Comparison of ENCODE assay signal across 8 mouse cellular contexts in genomic region chr5:21440833-21441530, GRCm38 (mm10). TPM values are rescaled to one million over a fixed set of nuclear protein-coding genes. Genes with fewer than 3 reads are reported as not detected.
DNase-seq lines count a peak whose midpoint lies in the region; ATAC-seq lines count a peak whose summit lies in the region.

No protein-coding gene starts in this region.

- H3K4me1 ChIP-seq in hindbrain, embryonic 15.5 days (replicated peaks): no peaks in the 10 kb centered on the region
- no peaks in the 10 kb centered on the region for H3K4me1 ChIP-seq in hindbrain, embryonic 11.5 days (replicated peaks; ENCODE audit: control insufficient read depth, insufficient read depth, low read length)
- H3K4me1 ChIP-seq in heart, embryonic 16.5 days (ENCODE audit: control insufficient read depth, insufficient read depth, low read length): peaks cover 14% of the 10 kb centered on the region

- H3K9ac ChIP-seq in hindbrain, embryonic 15.5 days: no peak overlapping the region
- H3K9ac ChIP-seq in hindbrain, embryonic 11.5 days (ENCODE audit: low read depth, low read length): no peak overlapping the region
- no peak overlapping the region for H3K9ac ChIP-seq in heart, embryonic 16.5 days (ENCODE audit: low read length)

- no peak overlapping the region for H3K4me3 ChIP-seq in hindbrain, embryonic 15.5 days
- no peak overlapping the region for H3K4me3 ChIP-seq in hindbrain, embryonic 11.5 days (ENCODE audit: low read depth, low read length)
- H3K4me3 ChIP-seq in heart, embryonic 16.5 days (ENCODE audit: low read length): no peak overlapping the region

- H3K27ac ChIP-seq in hindbrain, embryonic 15.5 days (replicated peaks): no peak overlapping the region; the same call in 1 of the 2 replicates
- H3K27ac ChIP-seq in hindbrain, embryonic 11.5 days (ENCODE audit: low read depth, low read length): no peak overlapping the region
- H3K27ac ChIP-seq in heart, embryonic 16.5 days (ENCODE audit: low read length): 0 out of 2 replicates have a peak overlapping the region, but pooled peaks have one; percentile 19

- no peaks in the 10 kb centered on the region for H3K27me3 ChIP-seq in hindbrain, embryonic 15.5 days
- no peaks in the 10 kb centered on the region for H3K27me3 ChIP-seq in hindbrain, embryonic 11.5 days (ENCODE audit: control insufficient read depth, insufficient read depth, low read length)
- no peaks in the 10 kb centered on the region for H3K27me3 ChIP-seq in heart, embryonic 16.5 days (ENCODE audit: control insufficient read depth, insufficient read depth, low read length)

- H3K36me3 ChIP-seq in hindbrain, embryonic 15.5 days: no peaks in the 10 kb centered on the region
- H3K36me3 ChIP-seq in hindbrain, embryonic 11.5 days (ENCODE audit: control insufficient read depth, insufficient read depth, low read length): no peaks in the 10 kb centered on the region
- no peaks in the 10 kb centered on the region for H3K36me3 ChIP-seq in heart, embryonic 16.5 days (ENCODE audit: control insufficient read depth, insufficient read depth)

- no peaks in the 10 kb centered on the region for H3K9me3 ChIP-seq in hindbrain, embryonic 15.5 days
- no peaks in the 10 kb centered on the region for H3K9me3 ChIP-seq in hindbrain, embryonic 11.5 days (ENCODE audit: control insufficient read depth, low read length)
- no peaks in the 10 kb centered on the region for H3K9me3 ChIP-seq in heart, embryonic 16.5 days (replicated peaks; ENCODE audit: control insufficient read depth, low read length)

- 57% methylated on average over 8 of the region's 8 CpGs for WGBS in hindbrain, embryonic 15.5 days
- 83% methylated on average over 8 of the region's 8 CpGs for WGBS in hindbrain, embryonic 11.5 days
- 38% methylated on average over 8 of the region's 8 CpGs for WGBS in heart, embryonic 16.5 days

- H3K4me2 ChIP-seq in hindbrain, embryonic 15.5 days: no peak overlapping the region
- H3K4me2 ChIP-seq in hindbrain, embryonic 11.5 days (replicated peaks; ENCODE audit: low read depth, low read length): no peak overlapping the region
- no peak overlapping the region for H3K4me2 ChIP-seq in heart, embryonic 16.5 days (ENCODE audit: low read depth, low read length)

- peak; percentile 84 for ATAC-seq in hindbrain, embryonic 15.5 days (ENCODE audit: low FRiP score, low read depth)
- ATAC-seq in hindbrain, embryonic 11.5 days (ENCODE audit: low FRiP score): no peak
- peak; percentile 60; the same call in 1 of the 2 replicates for ATAC-seq in heart, embryonic 16.5 days (replicated peaks; ENCODE audit: extremely low read depth, insufficient read depth, low FRiP score)

- no peak for DNase-seq in hindbrain, embryonic 11.5 days (ENCODE audit: low spot score)
- DNase-seq in brain, adult 2 months (ENCODE audit: low read depth, low spot score): peak; percentile 8
- peak; percentile 31 for DNase-seq in lung, postnatal 14 days
- no peak for DNase-seq in retina, postnatal 1 day
- DNase-seq in frontal cortex, postnatal 36 days (ENCODE audit: low spot score in 2 of 2): no peak
- DNase-seq in adrenal gland, postnatal 10 days: no peak

RNA-seq across cellular contexts. Expression of gene Fam185a, which starts 16.2 kb away (rescaled TPM):
- polyA plus RNA-seq in hindbrain, embryonic 15.5 days (2015; fragmentation: Nextera tagmentation; extraction: Ambion mirVana): 9.0 and 9.3 TPM in 2 replicates
- polyA plus RNA-seq in hindbrain, embryonic 11.5 days (2014; fragmentation: Nextera tagmentation; extraction: Ambion mirVana): 4.7 and 5.7 TPM in 2 replicates
- 9.1 and 9.5 TPM in 2 replicates for polyA plus RNA-seq in heart, embryonic 16.5 days (2015; fragmentation: Nextera tagmentation; extraction: Ambion mirVana)
- total RNA-seq in adrenal gland, postnatal 10 days (2021): 10 to 100 TPM; 12.9 to 13.2 TPM

RNA-seq across cellular contexts. Expression of gene Ccdc146, which starts 16.5 kb away (rescaled TPM):
- 1.0 and 1.2 TPM in 2 replicates for polyA plus RNA-seq in hindbrain, embryonic 15.5 days (2015; fragmentation: Nextera tagmentation; extraction: Ambion mirVana)
- polyA plus RNA-seq in hindbrain, embryonic 11.5 days (2014; fragmentation: Nextera tagmentation; extraction: Ambion mirVana): 0.88 and 1.5 TPM in 2 replicates
- 3.1 and 3.3 TPM in 2 replicates for polyA plus RNA-seq in heart, embryonic 16.5 days (2015; fragmentation: Nextera tagmentation; extraction: Ambion mirVana)
- under 1 TPM in 1 of 2 experiments, not detected in 1; 0.15 TPM for total RNA-seq in adrenal gland, postnatal 10 days (2021)

Comparison
In these comparisons a context has a peak if more than half of its experiments do, and no peak if none do; other contexts are left out.
1. DNase-seq: peak in brain, adult 2 months (single experiment) and lung, postnatal 14 days (single experiment); none in hindbrain, embryonic 11.5 days (single experiment), retina, postnatal 1 day (single experiment), frontal cortex, postnatal 36 days (0 of 2) and adrenal gland, postnatal 10 days (single experiment).